Mouse (Mus musculus): ENCODE results near the gene Kcnk7. TPM values are rescaled to one million over a fixed set of nuclear protein-coding genes. Genes with fewer than 3 reads are reported as not detected.

Kcnk7 gene
- 5.8 TPM for polyA plus RNA-seq (2017; shearing (Covaris generic))

DNA sequence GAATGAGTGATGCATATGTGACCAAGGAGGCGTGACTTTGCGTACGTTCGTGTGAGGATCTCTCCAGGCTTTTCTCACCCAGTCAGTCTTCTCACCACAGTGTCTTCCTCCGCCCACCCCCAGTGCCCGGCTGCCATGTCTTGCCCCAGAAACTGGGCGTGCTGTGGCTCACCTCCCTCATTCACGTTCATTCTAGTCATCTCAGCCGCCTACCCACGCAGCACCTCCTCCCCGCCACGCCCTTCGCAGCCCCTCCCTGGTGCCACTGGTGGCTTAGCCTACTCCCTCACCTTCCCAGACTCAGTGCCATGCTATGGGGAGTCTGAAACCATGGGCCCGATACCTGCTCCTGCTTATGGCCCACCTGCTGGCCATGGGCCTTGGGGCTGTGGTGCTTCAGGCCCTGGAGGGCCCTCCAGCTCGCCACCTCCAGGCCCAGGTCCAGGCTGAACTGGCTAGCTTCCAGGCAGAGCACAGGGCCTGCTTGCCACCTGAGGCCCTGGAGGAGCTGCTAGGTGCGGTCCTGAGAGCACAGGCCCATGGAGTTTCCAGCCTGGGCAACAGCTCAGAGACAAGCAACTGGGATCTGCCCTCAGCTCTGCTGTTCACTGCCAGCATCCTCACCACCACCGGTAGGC lies at the start of gene Kcnk7:
Gene Kcnk7 (plus strand): TSS at position 205 of the 638 bp plus-strand sequence.

DNA sequence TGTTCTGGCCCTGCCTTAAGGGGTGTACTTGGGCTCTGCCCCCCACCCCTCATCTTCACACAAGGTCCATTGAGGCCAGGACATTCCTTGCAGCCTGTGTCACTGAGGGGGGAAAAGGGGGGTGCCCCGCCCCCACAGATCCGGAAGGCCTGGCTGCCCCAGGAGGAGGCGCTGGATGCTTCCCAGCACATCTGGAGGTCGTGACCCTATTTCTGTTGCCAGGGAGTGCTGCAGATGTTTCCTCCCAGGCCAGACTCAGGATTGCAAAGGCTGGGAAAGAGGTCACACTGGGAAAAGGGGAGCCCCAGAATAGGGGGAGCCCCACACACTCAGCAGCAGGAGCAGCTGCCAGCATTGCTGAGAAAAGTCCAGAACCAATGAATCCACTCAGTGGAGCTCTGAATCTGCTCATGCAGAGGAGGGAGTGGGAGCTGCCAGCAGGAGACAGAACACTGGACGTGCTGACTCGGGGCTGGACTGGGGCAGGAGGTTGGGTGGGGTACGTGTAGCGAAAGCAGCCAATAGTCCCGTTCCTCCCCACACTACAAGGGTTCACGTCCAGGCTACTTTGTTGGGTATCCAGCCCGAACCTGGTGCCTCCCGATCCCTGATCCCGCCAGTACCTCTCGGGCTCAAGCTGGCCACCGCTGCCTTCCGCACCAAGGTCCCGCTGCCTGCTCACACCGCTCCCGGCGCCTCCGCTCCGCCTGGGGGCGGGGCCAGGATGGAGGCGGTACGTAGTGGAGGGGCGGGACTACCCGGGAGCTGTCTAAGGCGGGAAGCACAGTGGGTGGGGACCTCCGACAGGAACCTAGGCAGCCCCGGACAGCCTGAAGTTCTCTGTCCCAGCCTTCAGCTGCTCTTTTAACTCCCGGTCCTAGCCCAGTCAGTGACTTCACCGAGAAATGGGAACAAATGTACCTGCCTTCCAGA lies 40.9 kb upstream of the Kcnk7 start, which contains the start of gene Sipa1:
Gene Sipa1 (minus strand): TSS at position 727 of the 933 bp plus-strand sequence.

DNA sequence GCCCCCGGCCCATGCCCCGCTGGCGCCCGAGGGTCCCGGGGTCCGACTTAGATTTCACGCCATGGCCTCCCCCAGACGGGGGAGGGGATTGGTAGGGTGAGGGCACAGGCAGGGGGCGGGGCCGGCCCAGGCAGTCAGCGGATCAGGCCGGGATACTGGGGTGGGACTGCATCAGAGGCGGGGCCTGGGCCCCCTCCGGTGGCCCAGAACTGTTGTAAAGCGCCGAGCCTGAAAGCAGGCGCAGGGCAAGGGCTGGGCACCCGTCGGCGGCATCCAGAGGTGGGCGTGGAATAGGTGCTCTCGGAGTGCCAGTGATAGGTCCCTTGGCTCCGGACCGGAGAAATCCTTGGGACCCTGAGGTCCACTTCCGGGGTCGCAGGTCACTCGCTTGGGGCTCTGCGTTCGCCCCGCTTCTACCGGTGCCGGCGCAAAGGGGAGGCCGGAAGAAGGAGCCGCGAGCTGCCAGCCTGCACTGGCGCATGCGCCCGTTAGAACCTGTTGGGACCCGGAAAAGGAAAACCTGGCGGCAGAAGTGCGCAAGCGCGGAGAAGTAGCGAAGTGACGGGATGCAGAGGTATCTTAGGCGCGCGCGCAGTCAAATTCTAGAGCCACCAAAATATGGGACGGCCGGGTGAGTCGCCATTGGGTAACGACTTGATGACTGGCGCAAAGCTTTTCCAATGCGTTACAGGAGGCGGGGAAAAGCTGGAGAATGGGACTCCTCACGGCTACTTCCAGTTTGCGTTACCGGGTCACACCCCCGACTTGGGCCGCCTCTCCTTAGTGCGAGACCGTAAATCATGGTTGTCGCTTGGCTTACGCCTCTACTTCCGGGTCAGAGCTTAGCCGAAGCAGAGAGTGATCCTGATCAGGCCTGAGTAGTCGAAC lies 15.7 kb upstream of the Kcnk7 start, which contains the start of the genes Map3k11 and Pcnx3:
Gene Map3k11 (plus strand): TSS at position 543 of the 888 bp plus-strand sequence.
Gene Pcnx3 (minus strand): TSS at position 709 of the 888 bp plus-strand sequence.

DNA sequence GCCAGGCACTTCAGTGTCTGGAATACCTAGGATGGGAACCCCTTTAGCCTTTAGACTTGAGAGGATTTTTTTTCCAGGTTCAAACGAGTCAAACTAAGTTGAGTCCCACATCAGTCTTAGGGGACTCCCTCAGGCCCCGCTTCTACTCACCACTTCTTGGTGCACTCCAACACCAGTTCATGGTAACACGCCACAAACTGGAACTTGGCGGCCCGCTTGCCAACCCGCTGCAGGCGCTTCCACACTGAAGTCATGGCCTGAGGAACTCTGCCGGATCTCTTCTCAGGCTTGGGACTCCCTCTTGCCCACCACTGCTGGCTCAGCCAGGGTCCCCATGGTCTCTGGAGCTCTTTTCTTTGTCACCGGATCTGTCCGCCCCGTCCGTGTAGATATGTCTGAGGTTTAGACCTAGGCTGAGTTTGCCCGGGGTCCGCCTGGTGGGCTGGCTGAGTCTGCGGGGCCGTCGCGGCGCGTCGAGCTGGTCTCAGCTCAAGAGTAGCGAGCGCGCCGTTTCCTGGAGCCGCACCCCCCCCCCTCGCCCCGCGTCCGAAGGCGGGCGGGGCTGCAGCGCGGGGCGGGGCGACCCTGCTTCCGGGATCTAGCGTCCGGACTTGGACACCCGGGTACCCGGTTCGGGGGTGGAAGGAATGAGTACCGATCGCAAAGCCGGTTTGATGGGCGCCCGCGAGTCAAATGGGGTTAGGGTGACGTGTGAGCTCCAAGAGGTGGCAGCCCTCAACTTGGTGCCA lies 21.8 kb downstream of the Kcnk7 start, which contains the start of gene Ehbp1l1:
Gene Ehbp1l1 (minus strand): TSS at position 551 of the 749 bp plus-strand sequence.

DNA sequence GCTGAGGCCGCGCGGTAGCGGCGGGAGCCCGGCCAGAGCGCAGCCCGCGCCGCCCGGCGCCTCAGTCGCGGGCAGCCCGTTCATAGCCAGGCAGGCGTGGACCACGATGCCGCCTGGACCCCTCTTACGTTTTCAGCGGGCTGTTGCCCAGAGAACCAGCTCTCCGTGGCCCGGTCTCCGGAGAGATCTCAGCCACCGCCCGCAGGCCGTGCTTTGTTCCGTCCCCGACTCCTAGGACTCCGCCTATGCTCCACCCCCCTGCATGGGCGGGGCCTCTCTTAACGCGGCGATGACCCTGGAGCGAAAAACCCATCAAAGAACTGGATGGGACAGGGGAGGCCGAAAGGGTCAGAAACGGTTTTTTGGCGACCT lies 25.3 kb downstream of the Kcnk7 start, which contains the start of gene Fam89b:
Gene Fam89b (minus strand): TSS at position 210 of the 372 bp plus-strand sequence.

DNA sequence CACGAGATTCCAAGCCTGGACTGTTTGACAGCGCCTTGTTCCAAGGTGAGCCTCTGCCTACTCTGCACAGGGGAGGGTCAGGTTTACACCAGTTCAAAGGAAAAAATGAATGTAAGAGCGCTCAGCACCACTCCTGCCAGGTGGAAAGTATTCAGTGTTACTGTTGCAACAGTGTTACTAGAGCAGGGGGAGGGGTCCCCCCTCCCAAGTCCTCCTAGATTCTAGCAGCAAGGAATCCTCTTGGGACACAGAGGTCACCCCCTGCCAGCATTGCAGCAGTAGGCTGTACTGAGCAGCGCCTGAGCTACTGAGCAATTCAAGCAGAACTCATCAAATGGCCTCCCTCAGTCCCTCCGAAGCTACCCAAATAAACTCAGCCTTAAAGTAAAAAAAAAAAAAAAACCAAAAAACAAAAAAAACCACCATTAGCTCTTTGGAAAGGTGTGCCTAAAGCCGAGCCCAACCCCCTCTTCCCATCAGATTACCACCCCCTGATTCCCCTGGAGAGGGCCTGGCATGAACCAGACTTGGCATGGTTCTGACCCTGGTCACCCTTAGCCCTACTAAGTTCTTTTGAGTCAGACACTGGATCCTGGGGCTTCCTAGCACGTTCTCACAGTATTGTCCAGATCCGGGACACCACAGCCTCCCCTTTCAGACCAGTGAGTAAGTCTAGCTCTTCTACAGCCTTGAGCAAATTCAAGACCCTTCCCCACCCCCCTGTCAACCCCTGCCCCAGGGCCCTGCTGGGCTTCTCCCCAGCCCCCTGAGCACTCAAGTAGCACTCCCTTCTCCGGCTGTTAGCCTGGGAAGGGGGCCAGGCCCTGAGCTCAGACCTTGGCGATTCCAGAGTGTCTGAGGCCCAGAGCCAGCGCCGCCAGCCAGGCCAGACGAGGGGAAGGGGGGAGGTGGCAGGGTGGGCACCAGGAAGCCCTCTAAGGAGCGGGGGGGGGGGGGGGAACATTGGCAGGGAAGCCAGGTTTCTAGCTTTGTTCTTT lies 36.5 kb downstream of the Kcnk7 start, which contains the start of gene Ltbp3:
Gene Ltbp3 (plus strand): TSS at position 585 of the 998 bp plus-strand sequence.

Other genes starting within 250 kb of the Kcnk7 start
- 5.7 TPM for gene Ccdc85b, start 246.5 kb upstream of the Kcnk7 start, polyA plus RNA-seq (2017; shearing (Covaris generic))
- gene Fibp, start 243.8 kb upstream of the Kcnk7 start, polyA plus RNA-seq (2017; shearing (Covaris generic)) = 59.4 TPM
- gene Ctsw, start 235.9 kb upstream of the Kcnk7 start, polyA plus RNA-seq (2017; shearing (Covaris generic)) = 473 TPM
- 2.7 TPM for gene Efemp2, start 230.4 kb upstream of the Kcnk7 start, polyA plus RNA-seq (2017; shearing (Covaris generic))
- 18.9 TPM for gene Mus81, start 216.0 kb upstream of the Kcnk7 start, polyA plus RNA-seq (2017; shearing (Covaris generic))
- gene Cfl1, start 213.9 kb upstream of the Kcnk7 start, polyA plus RNA-seq (2017; shearing (Covaris generic)) = 2,966 TPM
- 0.38 TPM for gene 1700020D05Rik, start 200.6 kb upstream of the Kcnk7 start, polyA plus RNA-seq (2017; shearing (Covaris generic))
- gene Snx32, start 193.8 kb upstream of the Kcnk7 start, polyA plus RNA-seq (2017; shearing (Covaris generic)) = 3.2 TPM
- 0.17 TPM for gene Ovol1, start 143.7 kb upstream of the Kcnk7 start, polyA plus RNA-seq (2017; shearing (Covaris generic))
- 9.9 TPM for gene Ap5b1, start 136.3 kb upstream of the Kcnk7 start, polyA plus RNA-seq (2017; shearing (Covaris generic))
- gene Rnaseh2c, start 102.5 kb upstream of the Kcnk7 start, polyA plus RNA-seq (2017; shearing (Covaris generic)) = 106 TPM
- gene Kat5, start 94.1 kb upstream of the Kcnk7 start, polyA plus RNA-seq (2017; shearing (Covaris generic)) = 87.0 TPM
- gene Rela, start 66.9 kb upstream of the Kcnk7 start, polyA plus RNA-seq (2017; shearing (Covaris generic)) = 333 TPM
- gene Sipa1, start 40.7 kb upstream of the Kcnk7 start, polyA plus RNA-seq (2017; shearing (Covaris generic)) = 216 TPM
- gene Map3k11, start 15.6 kb upstream of the Kcnk7 start, polyA plus RNA-seq (2017; shearing (Covaris generic)) = 60.9 TPM
- gene Pcnx3, start 15.5 kb upstream of the Kcnk7 start, polyA plus RNA-seq (2017; shearing (Covaris generic)) = 38.2 TPM
- gene Ehbp1l1, start 21.9 kb downstream of the Kcnk7 start, polyA plus RNA-seq (2017; shearing (Covaris generic)) = 53.7 TPM
- gene Fam89b, start 25.3 kb downstream of the Kcnk7 start, polyA plus RNA-seq (2017; shearing (Covaris generic)) = 83.2 TPM
- 0.33 TPM for gene Ltbp3, start 36.5 kb downstream of the Kcnk7 start, polyA plus RNA-seq (2017; shearing (Covaris generic))
- gene Scyl1, start 67.1 kb downstream of the Kcnk7 start, polyA plus RNA-seq (2017; shearing (Covaris generic)) = 62.6 TPM
- gene Frmd8, start 170.9 kb downstream of the Kcnk7 start, polyA plus RNA-seq (2017; shearing (Covaris generic)) = 120 TPM
- 21.1 TPM for gene Slc25a45, start 173.4 kb downstream of the Kcnk7 start, polyA plus RNA-seq (2017; shearing (Covaris generic))
- 0.30 TPM for gene Tigd3, start 189.8 kb downstream of the Kcnk7 start, polyA plus RNA-seq (2017; shearing (Covaris generic))
- 126 TPM for gene Dpf2, start 208.6 kb downstream of the Kcnk7 start, polyA plus RNA-seq (2017; shearing (Covaris generic))
- 0.29 TPM for gene Cdc42ep2, start 220.4 kb downstream of the Kcnk7 start, polyA plus RNA-seq (2017; shearing (Covaris generic))

Measured in effector memory CD4-positive, alpha-beta T cell, adult 7 months (primary cell).